Mouse (Mus musculus): Measurements from ENCODE around the gene Parvb.

Parvb gene

DNA sequence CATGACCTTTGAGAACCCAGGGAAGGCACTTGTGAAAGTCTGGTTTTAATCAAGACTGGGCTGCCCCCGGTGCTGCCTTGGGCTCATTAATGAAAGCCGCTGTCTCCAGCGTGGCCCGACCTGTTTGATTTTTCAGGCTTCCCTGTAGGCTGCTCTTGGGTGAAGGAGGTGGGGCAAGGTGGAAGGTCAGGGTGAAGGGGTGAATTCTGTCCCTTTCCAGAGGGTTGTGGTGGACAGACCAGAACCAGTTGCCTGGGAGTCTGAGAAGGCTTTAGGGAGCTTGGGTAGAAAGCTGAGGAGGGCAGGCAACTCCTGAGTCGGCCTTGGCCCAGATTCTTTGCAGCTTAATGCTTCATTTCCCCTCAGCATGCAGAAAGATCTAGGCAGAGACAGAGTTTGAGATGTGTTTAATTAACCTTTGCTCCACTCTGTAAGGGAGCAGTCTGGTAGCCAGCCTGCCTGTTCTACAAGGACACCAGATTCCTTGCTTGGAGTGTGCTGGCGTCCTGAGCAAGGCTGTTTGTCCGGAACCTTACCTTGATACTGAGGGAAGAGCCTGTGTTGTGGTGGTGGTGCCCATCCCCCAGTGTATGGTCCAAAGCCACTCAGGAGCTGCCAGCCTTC is 15.3 kb upstream of the Parvb start:
- DNase-seq (ENCODE audit: low read depth, low spot score), result no peak

DNA sequence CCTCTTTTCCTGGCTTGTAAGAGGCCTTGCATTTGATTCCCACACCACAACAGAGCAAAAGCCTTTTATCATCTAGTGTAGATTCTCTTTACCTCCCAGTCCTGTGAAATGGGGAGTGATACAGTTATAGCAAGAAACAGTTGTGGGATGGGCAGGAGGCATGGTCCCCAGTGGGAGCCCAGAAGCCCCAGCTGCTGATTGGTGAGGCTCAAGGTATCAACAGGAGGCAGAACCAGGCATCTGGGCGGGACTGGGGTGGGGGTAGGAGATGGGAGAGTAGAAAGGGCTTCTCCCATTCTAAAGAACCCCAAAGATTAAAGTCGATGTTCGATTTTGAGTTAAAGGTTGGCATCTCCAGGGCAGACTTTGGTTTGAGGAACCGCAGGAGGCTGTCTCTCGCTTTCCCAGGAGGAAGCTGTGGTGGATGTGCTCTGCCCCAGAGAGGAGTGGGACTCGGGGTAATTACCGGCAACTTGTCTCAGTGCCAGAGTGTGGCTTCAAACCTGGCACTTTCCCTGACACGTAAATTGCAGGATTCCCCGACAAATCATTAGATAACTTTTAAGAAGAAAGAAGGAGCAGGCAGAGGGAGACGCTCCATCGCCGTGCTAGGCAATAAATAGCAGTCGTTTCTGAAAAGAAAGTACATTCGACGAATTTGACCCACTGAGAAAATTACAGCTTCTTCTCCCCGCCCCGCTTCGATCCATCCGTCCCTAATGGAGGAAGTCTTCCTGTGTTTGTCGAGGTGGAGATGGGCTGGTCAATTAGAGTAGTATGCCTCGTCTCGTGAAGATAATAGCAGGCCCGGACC is 13.7 kb upstream of the Parvb start:
- no peak for DNase-seq (ENCODE audit: low read depth, low spot score)

DNA sequence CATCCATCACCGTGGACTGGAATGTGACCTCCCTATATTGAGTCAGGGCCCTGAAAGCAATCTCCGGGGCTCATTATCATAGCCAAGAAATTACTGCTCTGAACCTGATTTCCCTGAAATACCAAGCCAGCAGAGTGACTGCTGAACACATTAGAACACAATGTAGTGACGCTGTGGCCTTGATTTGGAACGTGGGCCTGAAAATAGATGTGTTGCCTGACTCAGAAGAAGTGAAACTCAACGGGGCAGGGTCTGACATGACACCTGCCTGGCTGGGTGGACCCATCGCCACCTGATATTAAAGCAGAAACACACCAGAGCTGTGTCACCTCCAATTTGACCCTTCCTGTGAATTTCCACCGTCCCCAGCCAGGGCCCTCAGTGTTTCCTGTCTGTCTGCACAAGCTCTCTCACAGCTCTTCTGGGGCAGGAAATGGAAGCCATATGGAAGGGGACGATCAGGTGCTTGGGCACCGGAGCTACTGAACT is 13.0 kb upstream of the Parvb start:
- no peak for DNase-seq (ENCODE audit: low read depth, low spot score)

DNA sequence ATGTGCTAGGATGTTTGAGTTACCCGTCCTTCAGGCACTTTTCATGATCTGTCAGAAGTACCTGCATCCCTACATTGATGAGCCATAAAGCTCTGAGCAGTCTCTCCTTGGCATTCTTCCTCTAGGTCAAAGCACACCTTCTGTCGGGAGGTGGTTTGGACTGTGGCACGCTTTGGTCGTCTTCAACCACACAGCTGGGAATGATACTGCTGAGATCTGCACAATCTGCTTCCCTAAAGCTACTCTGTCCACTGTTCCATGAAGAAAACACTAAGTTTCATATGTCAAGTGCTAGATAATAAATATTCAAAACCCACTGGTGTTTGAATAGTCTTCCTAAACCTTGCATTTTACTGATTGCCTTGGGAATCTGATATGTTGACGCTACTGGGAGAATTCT is 10.3 kb upstream of the Parvb start:
- no peak for DNase-seq (ENCODE audit: low read depth, low spot score)

DNA sequence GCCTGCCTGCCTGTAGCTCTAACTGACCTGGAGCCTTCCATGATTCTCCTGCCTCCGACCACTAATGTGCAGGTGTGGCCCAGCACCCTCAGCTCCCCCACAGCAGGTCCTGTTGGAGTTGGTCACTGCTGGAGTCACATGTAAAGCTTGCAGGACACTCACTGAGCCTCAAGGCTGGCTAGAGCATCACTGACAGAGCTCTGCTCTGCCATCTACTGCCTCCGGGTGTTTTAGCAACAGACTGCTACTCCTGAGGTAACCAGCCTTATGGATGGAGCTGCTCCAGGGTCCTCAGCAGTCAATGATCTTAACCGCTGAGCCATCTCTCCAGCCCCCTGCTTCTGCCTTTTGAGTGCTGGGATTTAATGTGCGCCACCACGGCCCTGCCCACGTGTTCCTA is 8.4 kb upstream of the Parvb start:
- DNase-seq (ENCODE audit: low read depth, low spot score), result peak; percentile 47

DNA sequence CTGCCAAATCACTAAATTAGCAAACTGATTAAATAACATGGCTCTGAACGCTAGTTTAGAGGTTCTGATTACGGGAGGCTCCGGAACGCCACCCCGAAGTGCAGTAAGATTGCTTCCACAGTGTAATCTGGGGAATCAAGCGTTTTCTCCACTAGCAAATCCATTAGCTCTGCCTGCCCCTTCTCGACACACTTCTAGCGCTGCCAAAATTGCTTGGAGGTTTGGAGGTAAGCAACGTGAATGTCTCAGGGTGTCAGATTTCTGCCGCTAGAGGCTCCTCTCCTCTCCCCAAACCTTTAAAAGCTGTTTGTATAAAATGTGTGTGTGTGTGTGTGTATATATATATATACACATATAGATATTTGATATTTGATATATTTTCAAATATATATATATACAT is 7.1 kb upstream of the Parvb start:
- no peak for DNase-seq (ENCODE audit: low read depth, low spot score)

DNA sequence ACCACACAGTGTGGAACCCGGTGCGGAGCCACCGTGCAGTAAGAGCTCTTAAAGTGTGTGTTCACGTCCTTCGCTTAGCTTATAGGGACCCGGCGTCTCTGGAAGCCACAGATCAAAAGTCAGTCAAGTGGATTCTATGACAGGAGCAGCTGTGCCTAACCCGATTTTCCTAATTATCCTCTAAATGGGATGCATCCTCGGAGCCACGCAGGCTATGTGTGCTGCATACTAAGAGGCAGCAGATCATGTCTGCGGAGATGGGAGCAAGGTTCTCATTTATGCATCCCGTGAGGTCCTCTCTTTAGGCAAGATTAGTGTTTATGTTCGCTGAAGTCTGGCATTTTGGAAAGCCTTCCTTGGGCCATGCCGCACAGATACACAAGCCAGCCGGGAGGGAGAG is 4.9 kb upstream of the Parvb start:
- no peak for DNase-seq (ENCODE audit: low read depth, low spot score)

DNA sequence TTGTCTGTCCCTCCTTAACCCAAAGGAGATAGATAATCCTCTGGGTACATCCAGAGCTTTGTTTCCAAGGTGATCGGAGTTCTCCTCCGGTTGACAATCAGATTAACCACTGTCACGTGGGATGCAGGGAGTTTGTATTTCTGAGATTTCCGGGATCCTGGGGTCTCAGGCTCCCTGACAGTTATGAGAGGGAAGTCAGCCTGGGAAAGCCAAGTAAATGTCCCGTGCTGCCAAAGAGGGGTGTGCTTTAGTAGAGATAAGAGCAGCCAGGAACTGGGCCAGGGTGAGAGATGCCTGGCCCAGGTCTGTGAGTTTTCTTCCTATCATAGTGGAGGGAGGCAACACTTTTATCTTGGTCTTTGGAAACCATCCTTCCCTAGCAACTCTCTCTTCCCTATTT is 1.2 kb upstream of the Parvb start:
- DNase-seq (ENCODE audit: low read depth, low spot score), result no peak

DNA sequence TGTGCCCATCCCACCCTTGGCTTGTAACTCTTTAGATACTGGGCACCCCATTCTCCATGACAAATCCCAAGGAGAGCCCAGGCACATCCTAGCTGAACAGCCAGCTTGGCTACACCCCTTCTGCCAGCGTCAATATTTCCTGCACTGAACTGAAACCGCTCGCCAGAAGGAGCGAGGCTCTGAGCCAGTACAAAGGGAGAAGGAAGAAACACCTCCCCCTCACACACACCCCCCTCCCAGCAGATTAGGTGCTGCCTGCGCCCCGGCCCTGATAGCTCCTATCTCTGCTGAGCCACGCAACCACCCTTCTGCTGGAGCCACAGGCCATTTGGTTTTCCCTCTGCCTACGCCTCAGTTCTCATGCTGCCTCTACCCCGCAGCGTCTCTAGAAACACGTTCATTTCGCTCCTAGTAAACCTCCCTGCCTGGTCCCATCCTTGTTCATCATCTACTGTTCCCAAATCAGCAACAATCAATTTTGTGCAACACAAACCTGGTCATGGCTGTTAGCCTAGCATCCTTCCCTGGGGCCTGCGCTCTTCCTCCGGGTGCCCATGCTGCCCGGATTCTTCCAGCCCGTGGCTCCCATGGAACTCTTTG is 630 bp upstream of the Parvb start:
- peak; percentile 54 for DNase-seq (ENCODE audit: low read depth, low spot score)

DNA sequence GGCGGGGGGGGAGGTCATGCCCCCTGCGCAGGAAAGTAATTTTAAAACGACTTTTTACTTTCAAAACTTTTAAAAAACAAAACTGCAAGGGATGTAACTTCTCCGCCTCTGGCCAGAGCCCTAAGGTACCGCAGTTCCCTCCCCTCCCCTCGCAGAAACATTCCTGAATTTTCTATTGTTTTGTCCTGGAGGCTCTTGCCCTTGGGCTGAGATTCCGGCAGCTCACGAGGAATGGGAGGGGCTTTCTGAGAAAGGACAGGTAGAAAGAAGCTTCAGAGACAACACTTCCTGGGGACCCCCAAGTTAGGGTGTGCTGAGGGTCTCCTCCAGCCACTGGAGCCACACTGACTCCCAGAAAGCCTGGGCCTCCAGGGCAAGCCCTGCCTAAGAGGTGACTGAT is 766 bp downstream of the Parvb start:
- DNase-seq (ENCODE audit: low read depth, low spot score), result peak; percentile 90

DNA sequence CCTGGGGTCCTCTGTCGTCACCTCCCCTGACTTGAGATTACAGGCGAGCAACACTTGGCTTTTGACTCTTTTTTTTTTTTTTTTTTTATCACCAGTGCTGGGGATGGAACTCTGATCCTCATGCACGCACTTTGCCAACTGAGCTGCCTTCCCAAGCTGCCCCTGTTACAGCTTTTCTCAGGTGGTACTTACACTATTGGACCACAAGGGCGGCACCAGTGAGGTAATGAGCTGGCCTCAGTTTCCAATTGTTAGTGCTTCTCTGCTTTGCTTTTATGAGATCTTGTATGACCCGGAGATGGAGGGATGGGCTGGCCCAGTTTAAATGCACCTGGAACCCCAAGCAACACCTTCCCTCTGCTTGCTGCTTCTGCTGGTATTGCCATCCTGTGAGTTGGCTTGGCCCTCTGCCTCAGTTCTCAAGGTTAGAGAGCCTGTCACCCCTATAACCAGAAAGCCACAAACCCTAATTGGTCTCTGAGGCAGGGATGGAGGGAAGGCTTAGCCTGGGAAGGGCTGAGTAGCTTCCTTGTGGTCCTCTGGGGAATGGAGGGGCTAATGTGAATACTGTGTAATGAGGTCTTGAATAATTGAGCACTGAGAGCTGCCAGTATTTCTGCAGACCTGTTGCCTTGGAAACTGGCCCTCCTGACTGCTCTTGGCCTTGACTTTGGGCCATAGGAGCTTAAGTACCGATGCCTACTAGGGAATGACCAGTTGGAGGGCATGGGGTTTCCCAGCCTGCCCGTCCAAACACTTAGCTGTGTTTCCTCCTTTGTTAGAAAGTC is 3.1 kb downstream of the Parvb start:
- DNase-seq (ENCODE audit: low read depth, low spot score), result peak; percentile 68

DNA sequence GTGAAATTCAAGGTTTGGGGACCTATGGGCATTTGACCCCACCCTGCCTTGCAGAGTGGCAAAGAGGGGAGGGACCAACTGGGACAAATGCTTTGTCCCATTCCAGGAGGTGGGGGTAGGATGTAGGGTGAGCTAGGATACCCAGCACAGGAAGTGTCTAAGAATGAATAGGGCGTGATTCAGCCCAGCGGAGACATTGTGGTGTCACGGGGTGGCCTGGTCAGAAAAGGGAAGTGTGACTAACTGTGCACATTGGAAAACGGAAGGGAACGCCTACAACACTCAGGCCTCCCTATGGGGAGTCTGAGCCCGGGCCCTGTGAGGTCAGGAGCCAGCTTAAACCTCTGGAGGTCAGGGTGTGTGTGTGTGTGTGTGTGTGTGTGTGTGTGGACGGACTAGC is 3.8 kb downstream of the Parvb start:
- DNase-seq (ENCODE audit: low read depth, low spot score), result peak; percentile 91

DNA sequence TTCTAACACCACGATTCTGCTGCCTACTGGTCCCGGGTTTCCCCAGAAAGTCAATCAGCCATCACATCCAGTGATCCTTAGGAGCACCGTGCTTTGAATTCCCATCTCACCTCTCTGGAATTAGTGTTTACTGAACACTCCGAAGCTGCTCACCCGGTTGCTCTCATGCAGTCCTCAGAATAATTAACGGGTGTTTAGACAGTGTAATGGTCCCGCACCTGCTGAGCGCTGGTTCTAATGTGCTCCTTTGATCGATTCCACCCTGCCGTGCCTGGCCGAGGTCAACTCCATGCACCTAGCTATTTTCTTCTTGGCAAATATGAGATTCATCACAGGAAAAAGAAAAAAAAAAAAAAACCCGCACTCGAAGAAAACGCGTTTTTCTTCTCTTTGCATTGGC is 6.7 kb downstream of the Parvb start:
- no peak for DNase-seq (ENCODE audit: low read depth, low spot score)

DNA sequence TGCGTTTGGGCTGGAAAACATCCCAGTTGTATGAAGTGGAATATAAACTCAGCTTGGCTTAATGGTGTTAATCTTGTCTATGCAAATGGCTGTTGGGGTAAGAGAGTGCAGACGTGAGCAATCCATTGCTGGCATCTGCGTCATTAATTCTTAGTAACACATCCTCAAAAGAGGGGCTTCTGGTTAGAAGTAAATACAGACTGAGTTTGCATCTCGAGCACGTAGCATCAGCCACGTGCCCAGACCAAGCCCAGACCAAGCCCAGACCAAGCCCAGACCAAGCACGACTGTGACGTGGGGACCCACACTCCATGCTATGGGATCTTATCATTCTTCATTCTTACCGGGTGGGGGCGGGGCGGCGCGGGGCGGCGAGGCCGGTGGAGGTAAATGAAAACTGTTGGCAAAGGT is 7.2 kb downstream of the Parvb start:
- DNase-seq (ENCODE audit: low read depth, low spot score), result peak; percentile 64

DNA sequence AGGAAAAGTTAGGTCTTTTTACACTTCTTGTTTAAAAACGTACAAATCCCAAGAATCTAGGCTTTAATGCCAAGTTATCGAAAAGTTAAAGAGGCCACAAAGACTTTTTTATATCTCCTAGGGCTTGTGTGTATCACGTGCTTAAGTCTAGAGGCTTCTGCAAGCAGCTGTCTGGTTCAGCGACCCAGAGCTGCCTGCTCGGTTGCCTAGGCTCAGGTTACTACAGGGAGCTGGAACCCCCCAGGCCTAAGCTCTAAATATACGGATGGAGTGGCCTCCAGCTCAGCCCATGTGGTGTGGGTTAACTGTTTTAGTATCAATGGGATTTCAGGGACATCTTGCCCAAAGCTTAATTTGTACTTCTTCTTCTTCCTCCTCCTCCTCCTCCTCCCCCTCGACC is 9.7 kb downstream of the Parvb start:
- DNase-seq (ENCODE audit: low read depth, low spot score), result no peak

DNA sequence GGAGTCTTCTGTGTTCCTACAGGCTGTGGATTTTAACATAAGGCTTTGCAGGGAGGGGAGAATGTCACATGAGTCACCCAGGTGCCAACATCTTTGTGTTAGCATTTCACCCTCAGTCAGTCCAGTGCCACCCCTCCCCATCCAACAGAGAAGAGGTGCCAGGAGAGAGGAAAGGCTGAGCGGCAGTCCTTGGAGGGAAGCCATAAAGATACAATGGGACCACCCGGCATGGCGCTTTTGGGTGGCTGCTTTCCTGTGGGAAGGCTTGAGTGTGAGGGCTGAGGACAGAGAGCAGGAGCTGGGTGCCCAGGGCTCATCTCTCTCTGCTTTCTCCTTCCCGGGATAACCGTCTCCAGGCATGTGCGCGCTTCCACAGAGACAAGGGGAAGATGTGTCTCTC is 13.3 kb downstream of the Parvb start:
- no peak for DNase-seq (ENCODE audit: low read depth, low spot score)

DNA sequence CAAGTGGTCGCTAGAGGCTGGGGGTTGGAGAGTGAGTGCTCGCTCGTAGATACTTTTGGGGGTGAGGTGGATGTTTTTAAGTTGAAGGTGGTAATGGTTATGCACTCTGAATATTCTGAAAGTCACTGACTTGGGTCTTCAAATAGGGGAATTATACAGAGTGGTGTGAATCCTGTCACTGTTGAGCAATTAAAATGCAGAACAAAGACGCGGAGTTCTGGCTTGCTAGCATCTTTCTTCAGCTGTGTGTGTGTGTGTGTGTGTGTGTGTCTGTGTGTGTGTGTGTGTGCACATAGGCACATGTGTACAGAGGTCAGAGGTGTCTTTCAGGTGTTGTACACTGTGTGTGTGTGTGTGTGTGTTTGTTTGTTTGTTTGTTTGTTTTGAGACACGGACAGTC is 14.4 kb downstream of the Parvb start:
- no peak for DNase-seq (ENCODE audit: low read depth, low spot score)

DNA sequence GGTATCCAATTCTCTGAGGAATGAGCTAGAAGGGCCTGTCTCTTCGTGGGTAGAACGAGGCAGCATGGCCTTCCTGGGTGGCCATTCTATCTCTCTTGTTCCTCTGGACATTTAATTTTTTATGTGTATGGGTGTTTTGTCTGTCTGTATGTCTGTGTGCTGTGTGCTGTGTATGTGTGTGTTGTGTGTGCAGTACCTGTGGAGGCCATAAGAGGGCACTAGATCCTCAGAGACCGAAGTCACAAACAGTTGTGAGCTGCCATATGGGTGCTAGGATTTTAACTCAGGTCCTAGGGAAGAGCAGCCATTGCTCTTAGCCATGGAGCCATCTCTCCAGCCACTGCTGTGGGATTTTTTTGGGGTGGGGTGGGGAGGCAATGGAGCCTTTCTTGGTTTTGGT is 15.5 kb downstream of the Parvb start:
- peak; percentile 45 for DNase-seq (ENCODE audit: low read depth, low spot score)

DNA sequence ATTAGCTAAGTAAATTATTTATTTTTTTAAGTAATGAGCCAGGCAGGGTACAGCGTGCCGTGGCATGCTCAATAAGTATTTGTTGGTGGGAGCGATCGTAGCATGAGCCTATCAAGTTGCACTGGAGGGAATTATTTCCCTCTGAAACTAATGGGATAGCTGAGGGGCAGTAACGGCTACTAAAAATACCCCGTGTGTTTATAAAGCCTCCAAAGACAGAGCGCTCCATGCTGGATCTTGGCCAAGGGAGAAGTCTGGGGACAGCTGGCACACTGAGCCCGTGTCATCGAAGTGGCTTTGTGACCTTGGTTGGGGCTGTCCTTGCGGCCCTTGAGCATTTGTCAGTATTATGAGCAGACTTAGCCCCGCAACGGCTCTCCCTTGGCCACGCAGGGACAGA is 19.4 kb downstream of the Parvb start:
- no peak for DNase-seq (ENCODE audit: low read depth, low spot score)

DNA sequence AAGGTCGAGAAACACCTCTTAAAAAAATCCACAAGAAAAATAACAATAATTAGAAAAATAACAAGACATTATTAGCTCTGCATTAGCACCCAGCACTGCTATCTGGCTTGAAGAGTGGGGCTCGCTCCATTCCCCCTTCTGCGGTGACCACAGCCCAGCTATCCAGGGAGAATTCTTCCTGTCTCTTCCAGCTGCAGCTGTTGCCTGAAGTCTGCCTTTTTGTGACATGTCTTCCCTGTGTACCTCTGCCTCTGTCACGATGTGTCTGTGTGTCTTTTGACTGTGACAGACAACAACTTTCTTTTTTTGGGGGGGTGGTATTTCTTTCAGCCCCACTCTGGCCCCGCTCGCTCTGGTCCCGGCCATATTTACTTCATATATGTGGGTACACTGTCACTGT is 20.8 kb downstream of the Parvb start:
- DNase-seq (ENCODE audit: low read depth, low spot score), result no peak

DNA sequence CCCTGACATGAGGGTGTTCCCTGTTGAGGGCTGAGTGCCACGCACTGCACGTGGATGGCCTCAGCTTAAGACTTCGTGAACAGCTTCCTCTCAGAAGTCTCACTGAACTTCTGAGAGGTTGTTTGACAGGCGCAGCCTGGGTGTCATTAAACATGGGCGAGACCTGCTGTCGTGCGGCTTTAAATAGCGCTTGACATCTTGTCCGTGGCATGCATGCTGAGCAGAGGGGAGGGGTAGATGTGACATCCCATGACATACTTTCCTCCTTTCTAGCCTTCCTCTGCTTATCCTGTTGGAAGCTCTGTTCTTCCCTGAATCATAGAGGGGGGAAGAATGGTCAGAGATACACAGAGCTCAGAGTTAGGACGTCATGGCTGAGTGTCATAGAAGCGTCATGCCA is 21.9 kb downstream of the Parvb start:
- DNase-seq (ENCODE audit: low read depth, low spot score), result no peak

DNA sequence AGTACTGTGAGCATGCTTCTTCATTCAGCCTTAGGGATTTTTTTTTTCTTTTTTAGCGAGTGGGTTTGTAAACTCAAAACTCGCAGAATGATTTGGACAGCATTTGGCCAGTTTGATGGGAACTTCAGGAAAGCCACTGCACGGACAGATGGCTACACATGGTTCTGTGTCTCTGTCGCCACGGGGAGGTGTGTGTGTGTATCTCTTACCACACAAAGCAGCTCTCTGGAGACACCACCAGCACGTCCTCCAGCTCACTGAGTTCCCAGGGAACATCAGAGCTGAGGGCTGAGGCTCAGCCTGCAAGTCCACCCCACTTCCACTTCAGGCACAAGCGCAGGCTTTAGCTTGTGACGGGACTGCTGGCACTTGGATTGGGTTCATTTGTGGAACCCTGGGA is 22.5 kb downstream of the Parvb start:
- no peak for DNase-seq (ENCODE audit: low read depth, low spot score)
